Mouse (Mus musculus) megakaryocyte, embryonic 14.5 days (primary cell): ENCODE data around the gene Pex5. TPM values are rescaled to one million over a fixed set of nuclear protein-coding genes. Genes with fewer than 3 reads are reported as not detected.

Source experiments
- H3K27me3 ChIP-seq: replicated peaks from 2 replicates; pipeline ENCODE3; 2012; ENCODE audit warnings: inconsistent platforms
- H3K36me3 ChIP-seq: replicated peaks from 2 replicates; pipeline ENCODE3; 2012; ENCODE audit warnings: low read length, inconsistent platforms, mixed read lengths
- H3K4me1 ChIP-seq: 2 replicates; pipeline ENCODE4 v1.6.1; 2012; ENCODE audit warnings: inconsistent platforms
- H3K4me3 ChIP-seq: replicated peaks from 2 replicates; pipeline ENCODE3; 2012; ENCODE audit warnings: moderate library complexity, mild to moderate bottlenecking, inconsistent platforms
- H3K9me3 ChIP-seq: 2 replicates; pipeline ENCODE4 v1.6.1; 2012; ENCODE audit warnings: inconsistent platforms
- FLI1 ChIP-seq: IDR thresholded peaks from 2 replicates; pipeline ENCODE4 v1.6.1; 2012; ENCODE audit warnings: low read length, inconsistent platforms, mixed read lengths
- GATA1 ChIP-seq: IDR thresholded peaks from 3 replicates; pipeline ENCODE4 v1.6.1; 2012; ENCODE audit warnings: mixed read lengths, low read length, inconsistent platforms, borderline replicate concordance
- polyA plus RNA-seq: library from polyadenylated mRNA; stranded (reverse); fragments of >175 nt; gene quantifications from 2 replicates; pipeline ENCODE4 v1.2.3, GENCODE M21; 2012; ENCODE audit warnings: low replicate concordance; ENCODE audit not compliant: insufficient read depth

Gene Pex5
- polyA plus RNA-seq, 1 experiment: 7.5 TPM

DNA sequence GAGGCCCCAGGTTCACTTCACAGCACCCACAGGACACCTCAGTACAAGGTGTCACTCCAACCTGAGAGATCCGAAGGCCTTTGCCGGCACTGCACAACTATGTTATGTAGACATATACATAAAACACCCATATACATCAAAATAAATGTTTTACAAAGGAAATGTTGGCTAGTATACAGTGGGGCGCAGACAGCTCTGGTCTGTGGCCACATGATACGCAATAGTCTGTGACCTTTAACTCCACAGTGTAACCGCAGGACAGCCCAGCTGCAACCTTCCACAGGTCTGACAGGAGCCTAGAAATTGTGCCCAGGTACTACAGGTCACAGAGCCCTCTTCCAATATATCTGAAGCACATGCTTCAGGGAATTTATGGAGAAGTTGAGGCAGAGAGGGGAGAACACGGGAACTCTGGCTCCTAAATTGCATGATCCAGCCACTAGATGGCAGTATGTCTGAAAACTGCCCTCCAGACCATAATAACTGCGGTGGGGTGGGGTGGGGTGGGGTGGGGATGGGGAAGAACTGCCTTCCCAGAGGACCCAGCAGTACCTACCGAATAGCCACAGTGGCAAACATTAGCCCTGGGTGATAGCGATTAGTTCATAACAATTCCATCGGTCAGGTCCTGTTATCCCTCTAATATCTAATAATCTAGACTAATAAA is 33.5 kb upstream of the Pex5 start:
- no peak for TF ChIP-seq FLI1
- TF ChIP-seq GATA1: no peak
- no peak overlapping the region for H3K4me3 ChIP-seq
- no peaks in the 10 kb centered on the region for H3K27me3 ChIP-seq
- H3K9me3 ChIP-seq: no peaks in the 10 kb centered on the region
- peaks cover 40% of the 10 kb centered on the region for H3K4me1 ChIP-seq
- H3K36me3 ChIP-seq: peaks cover 89% of the 10 kb centered on the region

DNA sequence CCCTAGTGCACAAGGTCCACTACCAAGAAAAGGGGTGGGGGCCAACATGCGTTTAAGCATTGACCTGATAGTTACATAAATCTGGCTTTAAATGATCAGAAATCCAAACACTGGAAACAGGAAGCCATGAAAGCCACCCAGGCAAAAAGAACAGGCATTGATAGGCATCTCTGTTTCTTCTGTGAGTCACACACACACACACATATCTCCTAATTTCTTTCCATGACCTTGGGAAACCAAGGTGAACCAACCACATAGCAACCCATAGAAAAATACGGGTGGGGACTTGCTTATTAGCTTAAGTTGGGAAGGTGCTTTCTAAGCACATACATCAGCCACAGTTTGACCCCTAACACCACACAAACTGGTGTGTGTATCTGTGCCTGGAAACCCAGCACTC is 32.5 kb upstream of the Pex5 start:
- Histone ChIP-seq H3K36me3 (peaks cover 88% of the 10 kb centered on the region), H3K4me1 (peaks cover 32% of the 10 kb centered on the region), H3K27me3 (no peaks in the 10 kb centered on the region), H3K4me3 (no peak overlapping the region), H3K9me3 (no peaks in the 10 kb centered on the region)
- TF ChIP-seq FLI1 (no peak), GATA1 (no peak)

GRCm38 (mm10) chr6:124446459-124446858 is 31.6 kb upstream of the Pex5 start:
- H3K27me3 ChIP-seq: no peaks in the 10 kb centered on the region
- H3K9me3 ChIP-seq: no peaks in the 10 kb centered on the region
- H3K4me3 ChIP-seq: no peak overlapping the region
- peaks cover 86% of the 10 kb centered on the region for H3K36me3 ChIP-seq
- peaks cover 23% of the 10 kb centered on the region for H3K4me1 ChIP-seq
- no peak for TF ChIP-seq FLI1
- no peak for TF ChIP-seq GATA1

- no peak overlapping the region for H3K4me3 ChIP-seq
- H3K4me1 ChIP-seq: peaks cover 19% of the 10 kb centered on the region
- peaks cover 86% of the 10 kb centered on the region for H3K36me3 ChIP-seq
- TF ChIP-seq GATA1 (no peak), FLI1 (no peak)
- no peaks in the 10 kb centered on the region for H3K27me3 ChIP-seq
- H3K9me3 ChIP-seq: no peaks in the 10 kb centered on the region
These were observed 31.2 kb upstream of the Pex5 start for GRCm38 (mm10) chr6:124446024-124446423.

DNA sequence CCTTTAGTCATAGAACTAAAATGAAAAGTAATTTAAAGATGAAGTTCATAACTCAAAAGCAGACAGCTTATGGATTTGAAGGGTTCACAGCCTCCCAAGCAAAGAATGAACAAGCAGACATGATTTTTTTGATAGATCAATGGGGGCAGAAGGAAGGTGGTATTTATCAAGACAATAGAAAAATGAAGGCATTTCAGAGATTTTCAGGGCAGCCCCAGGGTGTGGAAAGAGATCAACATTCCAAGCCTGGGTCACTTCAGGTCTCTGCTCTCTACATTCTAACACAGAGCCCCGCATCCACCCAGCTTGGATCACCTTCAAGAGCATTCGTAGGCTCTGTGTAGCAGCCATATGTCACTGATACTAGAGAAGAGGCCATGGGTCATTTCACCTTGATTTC is 28.5 kb upstream of the Pex5 start:
- Histone ChIP-seq H3K4me3 (no peak overlapping the region), H3K9me3 (no peaks in the 10 kb centered on the region), H3K27me3 (no peaks in the 10 kb centered on the region), H3K36me3 (peaks cover 84% of the 10 kb centered on the region), H3K4me1 (no peaks in the 10 kb centered on the region)
- TF ChIP-seq GATA1 (no peak), FLI1 (no peak)

DNA sequence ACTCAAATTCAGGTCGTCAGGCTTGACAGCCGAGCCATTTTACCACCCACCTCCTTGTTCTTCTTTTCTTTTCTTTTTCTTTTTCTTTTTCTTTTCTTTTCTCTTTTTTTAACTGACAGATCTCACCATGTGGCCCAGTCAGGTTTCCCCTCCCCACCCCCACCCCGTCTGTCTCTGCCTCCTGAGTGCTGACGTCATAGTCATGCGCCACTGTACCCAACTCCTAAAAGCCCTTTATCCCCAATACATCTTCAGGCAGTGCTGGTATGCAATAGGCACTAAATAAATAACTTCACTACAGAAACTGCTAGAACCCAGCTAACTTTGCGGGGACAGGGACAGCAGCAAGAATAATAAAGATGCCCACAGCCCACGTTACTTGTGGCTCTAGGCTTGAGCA is 21.4 kb upstream of the Pex5 start:
- TF ChIP-seq FLI1 (no peak), GATA1 (no peak)
- 0 out of 2 replicates have a peak, but pooled peaks cover 3% of the 10 kb centered on the region for H3K4me1 ChIP-seq
- H3K36me3 ChIP-seq: peaks cover 97% of the 10 kb centered on the region
- no peaks in the 10 kb centered on the region for H3K9me3 ChIP-seq
- no peak overlapping the region for H3K4me3 ChIP-seq
- no peaks in the 10 kb centered on the region for H3K27me3 ChIP-seq

DNA sequence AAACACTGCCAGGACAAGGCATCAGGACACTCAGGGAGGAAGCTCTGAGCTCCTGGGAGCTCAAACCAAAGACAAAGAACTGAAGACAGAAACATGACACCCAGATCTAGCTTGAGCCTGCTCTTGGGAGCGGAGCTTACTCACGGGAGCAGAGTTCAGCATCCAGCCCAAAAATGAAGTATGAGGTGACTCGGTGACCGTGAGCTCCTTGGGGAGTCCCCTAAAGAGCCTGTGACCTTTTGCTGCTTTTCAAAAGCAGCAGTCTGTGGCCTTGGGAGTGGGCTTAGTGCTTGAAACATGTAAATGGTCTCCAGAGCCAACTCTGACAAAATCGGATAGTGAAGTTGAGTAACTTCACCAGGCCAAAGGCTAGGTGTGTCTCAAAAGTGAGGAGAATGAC is 20.3 kb upstream of the Pex5 start:
- Histone ChIP-seq H3K4me3 (no peak overlapping the region), H3K36me3 (peaks cover 98% of the 10 kb centered on the region), H3K9me3 (no peaks in the 10 kb centered on the region), H3K4me1 (0 out of 2 replicates have a peak, but pooled peaks cover 3% of the 10 kb centered on the region), H3K27me3 (no peaks in the 10 kb centered on the region)
- TF ChIP-seq GATA1 (no peak), FLI1 (no peak)

GRCm38 (mm10) chr6:124433688-124434324 is 18.9 kb upstream of the Pex5 start:
- peaks cover 96% of the 10 kb centered on the region for H3K36me3 ChIP-seq
- H3K27me3 ChIP-seq: peaks cover 1% of the 10 kb centered on the region
- TF ChIP-seq FLI1 (no peak), GATA1 (no peak)
- peaks cover 5% of the 10 kb centered on the region; the same call in 1 of the 2 replicates for H3K4me1 ChIP-seq
- H3K4me3 ChIP-seq: no peak overlapping the region
- H3K9me3 ChIP-seq: no peaks in the 10 kb centered on the region

- no peak for TF ChIP-seq FLI1
- TF ChIP-seq GATA1: no peak
- Histone ChIP-seq H3K36me3 (peaks cover 69% of the 10 kb centered on the region), H3K4me1 (peaks cover 25% of the 10 kb centered on the region), H3K4me3 (no peak overlapping the region), H3K9me3 (no peaks in the 10 kb centered on the region), H3K27me3 (peaks cover 2% of the 10 kb centered on the region)
These were observed 16.1 kb upstream of the Pex5 start for GRCm38 (mm10) chr6:124430784-124431495.

DNA sequence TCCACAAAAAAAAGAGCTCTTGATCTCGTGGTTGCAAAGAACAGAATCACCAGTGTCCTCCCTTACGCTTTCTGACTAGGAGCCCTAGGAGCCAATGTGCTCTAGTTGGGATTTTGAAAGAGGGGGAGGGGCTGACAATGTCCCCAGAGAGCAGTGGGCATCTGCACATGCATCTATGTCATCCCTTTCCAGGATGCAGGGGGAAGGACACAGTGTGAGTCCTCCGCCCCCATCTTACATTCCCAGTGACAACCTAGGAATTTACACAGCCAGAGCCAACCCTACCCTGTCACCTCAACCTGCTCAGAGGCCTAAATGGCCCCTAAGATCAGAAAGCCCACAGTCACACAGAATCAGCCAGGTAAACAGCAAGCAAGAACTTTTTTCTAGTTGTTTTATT is 15.5 kb upstream of the Pex5 start:
- Histone ChIP-seq H3K4me1 (peaks cover 31% of the 10 kb centered on the region), H3K27me3 (peaks cover 2% of the 10 kb centered on the region), H3K36me3 (peaks cover 64% of the 10 kb centered on the region), H3K4me3 (no peak overlapping the region), H3K9me3 (no peaks in the 10 kb centered on the region)
- TF ChIP-seq GATA1 (no peak), FLI1 (no peak)
